Mouse (Mus musculus) liver, embryonic 14.5 days (tissue): Measurements from ENCODE around the gene Fam181a.

Experiments used
- CTCF ChIP-seq: IDR thresholded peaks from 2 replicates; pipeline ENCODE4 v1.5.1; 2016; ENCODE audit warnings: antibody characterized with exemption, low read depth, control low read depth
- EP300 ChIP-seq: IDR thresholded peaks from 2 replicates; pipeline ENCODE4 v1.6.1; 2016; ENCODE audit warnings: antibody characterized with exemption, low read depth

DNA sequence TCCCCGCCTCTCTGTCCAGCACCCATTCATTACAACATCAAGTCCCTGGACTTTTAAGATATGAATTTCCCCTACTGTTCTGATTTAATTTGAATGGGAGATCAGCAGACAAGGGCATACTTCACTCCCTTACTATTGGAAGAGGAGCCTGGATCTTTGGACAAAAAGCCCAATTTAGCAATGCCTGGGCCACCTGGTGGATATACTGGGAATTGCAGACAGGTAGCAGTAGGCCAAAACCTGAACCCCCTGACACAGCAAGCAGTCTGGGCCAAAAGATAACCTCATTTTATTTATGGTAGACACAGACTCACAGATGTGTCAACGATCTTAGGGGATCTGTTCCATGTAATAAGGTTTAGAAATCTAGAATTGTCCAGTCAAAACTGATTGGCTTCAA, 9.1 kb upstream of the Fam181a start:
- TF ChIP-seq EP300: no peak
- TF ChIP-seq CTCF: peak; percentile 81
